Mouse (Mus musculus) kidney, adult 18-20 months (tissue): ENCODE results near the gene Slc37a4.
"Not testable (repeated sequence)": the region's sequence is repeated elsewhere in the genome, so short reads cannot be mapped to it uniquely, and the experiment has no call there.

Source experiments
- DNase-seq: peaks from one replicate; pipeline ENCODE4 v3.0.0; 2021

Slc37a4 gene

DNA sequence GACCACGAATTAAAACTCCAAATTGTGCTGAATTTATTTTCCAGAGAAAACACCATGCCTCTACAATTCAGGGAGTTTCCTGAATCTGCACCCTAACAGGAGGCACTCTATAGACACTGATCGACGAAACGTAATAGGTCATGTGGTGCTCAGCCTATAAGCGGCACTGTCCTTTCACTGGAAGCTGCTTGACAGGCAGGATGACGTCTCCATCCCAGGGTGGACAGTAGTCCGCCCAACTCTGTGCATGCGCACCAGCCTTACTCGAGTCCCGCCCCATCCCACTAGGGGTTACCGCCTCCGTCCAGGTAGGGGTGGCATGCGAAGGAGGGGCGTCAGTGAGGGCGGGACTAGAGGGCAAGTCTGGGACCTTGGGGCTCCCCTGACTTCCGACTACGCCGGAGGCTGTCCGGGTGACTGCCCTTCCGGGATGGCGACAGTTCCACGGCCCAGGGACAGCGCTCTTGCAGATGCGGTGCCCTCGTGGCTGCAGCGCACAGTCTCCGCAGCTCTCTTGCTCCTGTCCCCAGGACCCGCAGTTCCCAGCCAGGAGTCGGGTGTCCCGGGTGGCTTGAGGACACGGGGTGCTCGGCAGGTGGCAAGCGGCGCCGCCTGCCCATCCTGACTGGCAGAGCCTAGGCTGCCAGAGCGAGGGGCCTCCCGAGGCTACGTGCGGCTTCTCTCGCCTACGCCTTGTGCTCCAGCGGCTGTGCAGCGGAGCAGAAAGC lies at the start of gene Slc37a4:
Gene Slc37a4, plus strand, starts transcription at position 169 of the 728 bp plus-strand sequence.
- peak; percentile 96 for DNase-seq

DNA sequence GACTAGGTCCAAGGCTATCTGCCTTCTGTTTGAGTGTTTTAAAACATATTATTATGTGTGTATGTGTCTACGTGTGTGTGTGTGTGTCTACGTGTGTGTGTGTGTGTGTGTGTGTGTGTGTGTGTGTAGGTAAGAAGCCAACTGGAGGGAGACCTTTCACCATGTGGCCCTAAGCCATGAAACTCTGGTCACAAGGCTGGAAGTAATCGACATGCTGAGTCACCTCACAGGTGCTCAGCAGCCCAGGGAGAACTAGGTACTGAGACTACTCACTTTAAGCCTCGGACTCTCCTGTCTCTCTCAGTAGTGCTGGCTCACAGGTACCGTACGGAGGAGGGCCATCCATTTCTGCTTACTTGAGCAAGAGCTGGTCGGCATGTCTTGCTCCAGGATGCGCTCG lies 49.5 kb upstream of the Slc37a4 start:
- DNase-seq, result no peak

DNA sequence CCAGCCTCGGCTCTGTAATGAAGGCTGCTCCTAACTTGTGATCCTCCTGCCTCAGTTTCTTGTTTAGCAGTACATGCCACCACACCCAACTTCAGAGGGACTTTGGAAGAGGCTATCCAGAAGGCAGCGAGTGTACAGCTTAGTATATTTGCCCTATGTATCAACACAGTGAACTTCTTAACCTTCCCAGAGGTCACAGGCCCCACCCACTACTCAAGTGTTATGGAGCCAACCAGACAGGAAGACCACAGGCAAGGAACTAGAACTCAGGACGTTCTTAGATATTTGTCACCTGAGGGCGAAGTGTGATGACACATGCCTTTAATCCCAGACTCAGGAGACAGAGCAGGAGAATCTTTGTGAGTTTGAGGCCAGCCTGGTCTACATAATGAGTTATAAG lies 49.0 kb upstream of the Slc37a4 start:
- no peak for DNase-seq

DNA sequence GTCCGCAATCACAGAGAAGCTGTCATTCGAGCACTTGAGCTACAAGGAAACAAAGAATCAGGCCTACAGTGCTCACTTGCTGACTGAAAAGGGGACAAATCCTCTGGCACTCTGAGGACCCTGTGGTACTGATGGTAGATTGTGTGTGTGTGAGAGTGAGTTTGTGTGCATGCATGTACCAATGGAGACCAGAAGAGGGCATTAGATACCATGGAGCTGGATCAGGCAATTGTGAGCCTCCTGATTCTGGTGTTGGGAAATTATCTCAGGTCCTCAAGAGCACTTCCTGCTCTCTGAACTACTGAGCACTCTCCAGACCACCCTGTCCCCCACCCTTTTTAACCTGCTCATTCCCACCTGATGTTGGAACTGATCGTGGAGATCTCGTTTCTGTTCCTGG lies 48.1 kb upstream of the Slc37a4 start:
- DNase-seq, result no peak

DNA sequence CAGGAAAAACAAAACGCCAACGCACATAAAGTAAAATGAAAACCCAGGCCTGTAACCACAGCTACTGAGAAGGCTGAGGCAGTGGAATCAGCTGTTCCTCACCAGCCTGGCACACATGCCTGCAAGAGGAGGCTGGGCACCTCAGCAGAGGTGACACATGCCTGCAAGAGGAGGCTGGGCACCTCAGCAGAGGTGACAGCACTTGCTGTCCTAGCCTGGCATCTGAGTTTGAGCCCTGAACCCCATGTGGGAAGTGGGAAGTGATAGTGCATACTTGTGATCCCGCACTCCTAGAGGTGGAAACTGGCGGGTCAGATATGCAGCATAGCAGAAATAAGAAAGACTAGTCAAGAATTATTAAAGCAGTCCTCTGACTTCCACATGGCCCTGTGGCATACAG lies 45.3 kb upstream of the Slc37a4 start:
- DNase-seq, result no peak

DNA sequence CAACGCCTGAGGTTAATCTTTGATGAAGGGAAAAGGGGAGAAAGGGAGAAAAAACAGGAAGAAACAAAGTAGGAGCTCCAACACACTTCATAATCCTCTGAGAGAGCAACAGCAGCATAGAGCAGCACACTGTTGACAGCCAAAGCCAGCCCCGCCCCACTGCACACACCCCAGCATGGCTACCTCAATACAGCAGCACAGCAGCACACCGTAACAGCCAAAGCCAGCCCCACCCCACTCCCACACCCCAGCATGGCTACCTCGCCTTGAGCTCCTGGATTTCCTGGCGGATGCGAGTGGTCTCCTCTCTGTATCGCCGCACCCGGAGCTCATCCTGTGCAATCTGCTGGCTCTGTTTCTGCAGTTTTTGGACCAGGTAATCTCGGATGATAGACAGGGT lies 44.3 kb upstream of the Slc37a4 start:
- no peak for DNase-seq

DNA sequence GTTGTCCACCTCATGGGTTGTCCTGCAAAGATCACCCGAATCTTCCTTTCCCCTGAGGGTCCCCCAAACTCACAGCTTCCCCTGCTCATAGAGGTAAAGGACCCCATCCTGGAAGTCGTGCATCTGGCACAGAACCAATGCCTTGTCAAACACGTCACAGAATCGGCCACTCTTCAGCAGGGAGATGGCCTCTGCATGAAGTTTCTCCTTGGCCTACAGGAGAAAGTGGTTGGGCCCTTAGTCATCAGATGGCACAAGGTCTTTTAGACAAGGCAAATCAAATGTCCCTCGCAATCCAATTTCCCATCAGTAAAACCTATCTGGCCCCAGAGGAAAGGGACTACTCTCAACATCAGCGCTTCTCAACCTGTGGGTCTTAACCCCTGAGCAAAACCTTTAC lies 43.5 kb upstream of the Slc37a4 start:
- DNase-seq, result no peak

DNA sequence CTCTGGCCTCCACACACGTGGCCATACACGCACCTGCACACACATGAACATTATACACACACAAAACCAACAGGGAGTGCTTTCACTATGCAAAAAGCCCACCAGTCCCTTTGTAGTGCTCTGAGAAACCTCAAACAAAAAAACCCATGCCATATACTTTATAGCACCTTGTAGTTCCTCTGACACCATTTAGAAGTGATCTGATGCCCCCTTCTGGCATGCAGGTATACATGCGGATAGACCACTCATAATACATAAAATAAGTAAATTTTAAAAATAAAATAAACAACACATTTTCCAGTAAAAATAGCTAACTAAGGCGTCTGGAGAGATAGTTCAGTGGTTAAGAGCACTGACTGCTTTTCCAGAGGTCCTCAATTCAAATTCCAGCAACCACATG lies 39.4 kb upstream of the Slc37a4 start:
- no peak for DNase-seq

DNA sequence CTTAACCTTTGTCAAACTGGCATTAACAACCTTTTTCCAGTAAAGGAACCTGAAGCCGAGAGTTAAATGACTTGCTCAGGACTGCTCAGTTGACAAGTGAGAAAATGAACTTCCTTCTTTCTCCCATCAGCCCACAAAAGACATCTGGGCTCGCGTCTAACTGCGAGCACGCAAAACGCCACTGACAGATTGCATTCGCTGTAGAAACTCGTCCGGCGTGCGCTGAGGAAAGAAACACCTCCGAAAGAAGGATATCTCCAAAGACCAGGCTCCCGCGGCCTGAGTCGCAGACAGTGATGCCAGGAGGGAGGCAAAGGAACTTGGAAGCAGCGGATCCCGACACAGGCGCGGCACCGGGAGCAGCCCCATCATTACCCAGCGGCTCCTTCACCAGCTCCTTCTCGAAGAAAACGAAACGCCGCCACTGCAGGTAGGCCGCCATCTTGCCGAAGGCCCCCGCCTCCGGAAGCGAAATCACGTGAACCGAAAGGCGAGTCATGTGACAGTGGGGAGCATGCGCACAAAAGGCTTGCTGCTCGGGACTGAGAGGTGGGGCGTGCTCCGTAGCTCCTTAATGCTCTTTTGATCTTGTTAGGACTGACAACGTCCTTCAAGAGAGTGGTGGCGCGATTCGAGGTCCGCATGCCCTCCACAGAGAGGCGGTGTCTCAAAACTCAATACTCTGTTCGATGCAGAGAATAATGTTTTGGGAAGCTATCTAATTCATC lies 35.3 kb upstream of the Slc37a4 start, which contains the start of gene Vps11:
Gene Vps11, minus strand, starts transcription at position 481 of the 728 bp plus-strand sequence.
- DNase-seq, result peak; percentile 95

DNA sequence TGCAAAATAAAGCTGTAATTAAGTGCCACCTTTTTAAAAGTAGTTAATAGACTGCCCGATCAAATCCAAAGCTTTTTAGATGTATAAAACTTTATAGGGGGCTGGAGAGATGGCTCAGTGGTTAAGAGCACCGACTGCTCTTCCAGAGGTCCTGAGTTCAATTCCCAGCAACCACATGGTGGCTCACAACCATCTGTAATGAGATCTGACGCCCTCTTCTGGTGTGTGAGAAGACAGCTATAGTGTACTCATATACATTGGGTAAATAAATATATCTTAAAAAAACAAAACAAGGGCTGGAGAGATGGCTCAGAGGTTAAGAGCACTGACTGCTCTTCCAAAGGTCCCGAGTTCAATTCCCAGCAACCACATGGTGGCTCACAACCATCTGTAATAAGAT lies 34.7 kb upstream of the Slc37a4 start:
- not testable (repeated sequence) for DNase-seq

DNA sequence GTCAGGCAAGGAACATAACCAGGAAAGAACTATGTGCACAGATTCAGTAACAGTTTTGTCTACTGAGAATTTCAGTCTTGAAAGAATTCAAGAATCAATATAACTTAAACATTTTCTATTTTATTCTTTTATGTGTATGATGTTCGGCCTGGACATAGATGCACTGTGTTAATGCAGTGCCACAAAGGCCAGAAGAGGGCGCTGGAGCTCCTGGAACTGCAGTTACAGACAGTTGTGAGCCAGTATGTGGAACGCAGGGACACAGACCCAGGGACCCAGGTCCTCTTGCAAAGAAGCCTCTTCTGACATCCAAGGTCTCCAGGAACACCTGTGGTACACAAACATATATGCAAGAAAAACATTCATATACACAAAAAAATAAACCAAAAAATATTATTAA lies 32.2 kb upstream of the Slc37a4 start:
- DNase-seq, result peak; percentile 46

DNA sequence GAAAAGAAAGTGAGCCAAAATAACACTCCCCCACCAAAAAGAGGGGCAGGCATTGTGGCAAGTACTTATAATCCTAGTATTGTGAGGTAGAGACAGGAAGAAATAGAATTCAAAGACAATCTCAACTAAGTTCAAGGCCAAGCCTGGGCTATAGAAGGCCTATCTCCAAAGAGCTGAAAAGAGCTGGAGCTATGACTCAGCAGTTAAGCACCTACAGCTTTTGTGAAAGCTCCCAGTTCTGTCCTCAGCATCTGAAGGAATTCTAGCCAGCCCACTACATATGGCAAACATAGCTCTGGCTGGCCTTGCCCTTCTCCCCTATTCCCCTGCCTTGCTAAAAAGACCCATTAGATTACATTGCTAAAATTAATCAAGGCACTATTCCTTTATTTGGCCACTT lies 23.3 kb upstream of the Slc37a4 start:
- no peak for DNase-seq

DNA sequence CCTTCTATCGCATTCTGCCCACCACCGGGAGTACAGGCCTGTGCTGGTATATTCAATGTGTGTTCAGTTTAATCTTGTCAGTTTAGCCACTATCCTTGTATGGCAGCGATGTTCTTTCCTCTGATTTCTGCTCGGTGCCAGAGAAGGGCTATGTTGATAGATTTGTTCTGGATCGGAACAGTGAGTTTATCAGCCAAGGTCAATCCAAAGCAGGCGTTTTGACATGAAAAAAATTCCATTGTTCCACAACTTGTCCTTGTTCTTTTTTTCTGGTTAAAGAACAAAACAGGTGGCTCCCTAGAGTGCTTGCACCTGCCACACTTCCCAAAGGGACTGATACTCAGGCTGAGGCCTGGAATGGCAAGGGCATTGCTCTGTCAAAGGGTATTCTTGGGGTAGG lies 20.5 kb upstream of the Slc37a4 start:
- no peak for DNase-seq

DNA sequence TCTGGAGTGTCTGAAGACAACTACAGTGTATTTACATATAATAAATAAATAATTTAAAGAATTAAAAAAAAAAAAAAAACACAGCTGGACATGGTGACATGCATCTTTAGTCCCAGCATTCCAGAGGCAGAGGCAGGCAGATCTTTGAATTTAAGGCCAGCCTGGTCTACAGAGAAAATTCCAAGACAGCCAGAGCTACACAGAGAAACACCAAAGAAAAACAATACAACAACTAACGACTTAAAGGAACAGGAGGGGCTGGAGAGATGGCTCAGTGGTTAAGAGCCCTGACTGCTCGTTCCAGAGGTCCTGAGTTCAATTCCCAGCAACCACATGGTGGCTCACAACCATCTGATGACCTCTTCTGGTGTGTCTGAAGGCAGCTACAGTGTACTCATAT lies 19.3 kb upstream of the Slc37a4 start:
- not testable (repeated sequence) for DNase-seq

DNA sequence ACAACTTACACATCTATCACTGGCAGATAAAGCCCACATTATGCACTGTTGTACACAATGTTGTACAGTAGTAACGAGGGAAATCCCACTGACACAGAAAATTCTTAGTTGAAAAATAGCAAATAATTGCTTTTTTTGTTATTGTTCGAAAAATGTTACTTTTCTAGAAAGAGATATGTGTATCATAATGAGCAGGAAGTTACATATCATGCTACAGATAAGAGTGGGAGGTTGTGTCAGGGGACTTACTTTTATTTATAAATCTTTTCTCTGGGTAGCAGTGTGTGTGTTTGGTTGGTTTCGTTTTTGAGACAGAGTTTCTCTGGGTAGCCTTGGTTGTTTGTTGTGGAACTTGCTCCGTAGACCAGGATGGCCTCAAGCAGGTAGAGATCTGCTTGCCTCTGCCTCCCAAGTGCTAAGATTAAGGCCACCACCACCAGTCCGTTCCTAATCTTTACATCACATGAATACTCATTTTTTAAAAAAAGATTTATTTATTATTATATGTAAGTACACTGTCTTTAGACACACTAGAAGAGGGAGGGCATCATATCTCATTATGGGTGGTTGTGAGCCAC lies 18.4 kb upstream of the Slc37a4 start:
- DNase-seq, result no peak

DNA sequence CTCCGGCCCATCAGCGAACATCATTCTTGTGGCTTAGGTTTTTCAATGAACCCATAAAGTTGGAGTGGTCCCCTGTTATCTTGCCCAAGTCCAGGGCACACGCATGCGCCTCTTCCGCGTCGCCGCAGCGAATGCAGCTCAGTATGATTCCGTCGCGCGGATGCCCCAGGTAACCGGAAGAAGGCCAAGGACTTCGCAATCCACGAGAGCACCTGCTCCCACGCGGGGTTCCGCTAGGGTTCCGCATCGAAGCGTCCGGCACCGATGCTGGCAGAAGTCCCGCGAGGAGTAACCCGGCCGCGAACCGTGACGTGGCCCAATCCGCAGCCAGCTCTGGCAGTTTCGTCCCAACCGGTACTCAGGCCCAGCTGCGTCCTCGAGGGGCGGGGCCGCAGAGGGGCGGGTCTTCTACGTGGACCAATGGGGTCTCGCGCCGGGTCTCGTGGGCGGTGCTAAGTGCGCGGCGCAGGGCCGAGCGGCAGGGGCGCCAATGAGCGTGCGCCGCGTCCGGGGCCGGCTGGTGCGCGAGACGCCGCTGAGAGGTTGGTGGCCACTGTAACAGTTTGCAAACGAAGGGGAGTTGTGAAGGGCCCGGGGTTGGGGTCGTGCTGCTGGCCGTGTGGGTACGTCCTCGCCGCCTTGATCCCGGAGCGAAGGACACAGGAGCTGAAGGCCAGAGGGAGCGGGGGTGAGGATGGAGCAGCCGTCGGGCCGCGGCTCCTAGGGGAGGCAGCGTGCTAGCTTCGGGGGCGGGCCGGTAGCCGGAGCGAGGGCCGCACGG lies 17.4 kb upstream of the Slc37a4 start, which contains the start of gene Hyou1:
Gene Hyou1, plus strand, starts transcription at position 437 of the 781 bp plus-strand sequence.
- DNase-seq, result peak; percentile 100

DNA sequence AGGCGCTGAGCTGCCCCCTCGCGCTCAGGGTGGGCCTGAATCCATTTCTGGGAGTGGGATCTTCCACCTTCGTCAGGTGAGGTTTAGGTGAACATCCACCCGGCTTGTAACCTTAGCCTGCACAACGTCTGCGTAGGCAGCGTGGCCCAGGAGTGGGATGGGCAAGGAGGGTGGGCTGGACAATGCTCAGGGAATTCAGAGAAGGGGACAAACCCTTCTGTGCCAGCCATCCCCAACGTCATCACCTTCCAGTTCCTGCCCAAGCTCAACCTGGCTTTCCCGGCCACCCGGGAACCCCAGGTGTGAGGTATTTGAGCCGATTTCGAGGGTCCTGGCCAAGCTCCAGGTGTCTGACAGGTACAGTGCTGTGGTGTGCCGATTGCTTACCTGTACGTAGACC lies 16.8 kb upstream of the Slc37a4 start:
- DNase-seq, result no peak

DNA sequence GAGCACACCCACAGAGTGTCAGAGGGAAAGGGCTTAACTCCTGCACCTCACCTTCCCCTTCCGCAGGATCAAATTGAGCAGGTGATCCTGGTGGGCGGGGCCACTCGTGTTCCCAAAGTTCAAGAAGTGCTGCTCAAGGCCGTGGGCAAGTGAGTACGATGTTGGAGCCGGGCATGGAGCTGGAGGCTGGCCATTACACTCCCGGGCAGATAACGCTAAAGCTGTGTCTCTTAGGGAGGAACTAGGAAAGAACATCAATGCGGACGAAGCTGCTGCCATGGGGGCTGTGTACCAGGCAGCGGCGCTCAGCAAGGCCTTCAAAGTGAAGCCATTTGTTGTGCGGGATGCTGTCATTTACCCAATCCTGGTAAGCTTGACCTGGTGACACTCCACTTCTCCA lies 12.1 kb upstream of the Slc37a4 start:
- no peak for DNase-seq

DNA sequence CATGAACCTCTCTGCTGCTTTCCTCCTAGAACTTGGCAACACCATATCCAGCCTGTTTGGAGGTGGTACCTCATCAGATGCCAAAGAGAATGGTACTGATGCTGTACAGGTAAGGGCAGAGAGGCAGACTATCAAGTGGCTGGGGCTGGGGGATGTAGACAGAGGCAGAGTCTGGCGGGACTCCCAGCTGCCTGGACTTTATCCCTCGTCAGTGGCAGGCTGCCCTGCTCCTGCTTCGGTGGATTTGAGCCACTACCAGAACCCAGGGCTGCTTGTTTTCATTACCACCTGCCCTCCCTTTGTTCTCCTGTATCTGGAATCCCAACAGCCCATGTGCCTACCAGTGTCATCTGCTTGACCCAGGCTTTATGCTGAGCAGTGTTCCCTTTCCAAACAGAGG lies 9.4 kb upstream of the Slc37a4 start:
- DNase-seq, result peak; percentile 62

DNA sequence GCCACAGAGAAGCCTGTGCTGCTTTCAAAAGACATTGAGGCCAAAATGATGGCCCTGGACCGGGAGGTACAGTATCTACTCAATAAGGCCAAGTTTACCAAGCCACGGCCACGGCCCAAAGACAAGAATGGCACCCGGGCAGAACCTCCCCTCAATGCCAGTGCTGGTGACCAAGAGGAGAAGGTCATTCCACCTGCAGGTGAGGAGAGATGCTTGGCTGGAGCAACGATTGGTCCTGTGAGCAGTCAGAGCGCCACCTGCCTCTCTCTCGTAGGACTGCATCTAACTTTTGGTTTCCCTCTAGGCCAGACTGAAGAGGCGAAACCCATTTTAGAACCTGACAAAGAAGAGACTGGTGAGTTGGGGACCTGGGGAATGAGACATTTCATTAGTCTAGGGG lies 7.4 kb upstream of the Slc37a4 start:
- peak; percentile 65 for DNase-seq

DNA sequence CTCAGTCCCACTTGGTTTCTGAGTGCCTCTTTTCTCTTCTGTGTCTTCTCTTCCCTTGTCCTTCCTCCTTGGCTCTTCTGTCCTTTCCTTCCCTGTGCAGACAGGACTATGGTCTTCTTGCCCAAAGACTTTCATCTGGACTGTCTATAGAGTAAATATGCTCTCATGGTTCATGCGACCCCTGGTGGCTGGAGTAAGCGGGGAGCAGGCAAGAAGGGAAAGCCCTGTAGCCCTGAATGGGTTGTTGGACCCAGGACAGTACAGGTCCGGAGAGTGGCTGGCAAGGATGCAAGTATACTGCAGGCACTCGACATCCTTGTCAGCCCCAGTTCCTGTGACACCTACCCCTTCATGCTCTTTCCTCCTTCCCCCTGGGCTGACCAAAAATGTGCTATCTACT lies 5.2 kb upstream of the Slc37a4 start:
- peak; percentile 79 for DNase-seq

DNA sequence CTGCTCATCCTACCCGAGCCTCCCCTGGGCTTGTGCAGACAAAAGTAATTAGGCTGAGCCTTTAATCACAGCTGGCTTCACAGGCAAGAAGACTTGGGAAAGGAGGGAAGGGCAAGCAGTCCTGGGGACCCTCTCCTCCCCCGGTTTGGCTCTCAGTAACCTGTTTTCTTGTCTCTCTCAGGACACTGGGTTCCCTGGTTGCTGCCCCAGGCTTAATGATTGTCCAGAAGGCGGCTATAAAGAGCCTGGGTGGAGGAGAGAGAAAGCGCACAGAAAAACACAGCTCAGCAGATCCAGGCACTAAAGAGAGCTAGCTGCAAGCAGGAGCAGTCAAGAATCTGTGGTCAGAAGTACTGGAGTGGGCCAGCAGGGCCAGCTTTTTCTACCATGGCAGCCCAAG lies 1.4 kb downstream of the Slc37a4 start:
- DNase-seq, result peak; percentile 89

DNA sequence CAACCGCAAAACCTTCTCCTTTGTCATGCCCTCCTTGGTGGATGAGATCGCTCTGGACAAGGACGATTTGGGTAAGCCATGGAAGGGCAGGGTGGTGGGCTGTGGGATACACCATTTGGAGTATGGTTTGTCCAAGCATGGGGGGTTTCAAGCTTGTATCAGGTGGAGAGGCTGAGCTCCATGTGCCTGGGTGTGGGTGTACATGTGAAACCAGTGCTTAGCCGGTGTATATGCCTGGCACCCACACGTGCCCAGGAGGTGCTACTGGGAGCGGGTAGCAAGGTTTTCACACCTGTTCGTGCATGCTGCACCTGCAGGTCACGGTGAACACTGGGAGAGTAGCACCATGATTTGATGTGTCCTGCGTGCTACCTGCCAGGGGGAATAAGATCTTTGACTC lies 1.9 kb downstream of the Slc37a4 start:
- DNase-seq, result no peak
